Mouse (Mus musculus): ENCODE data around the gene Drc7.

The Drc7 gene

GRCm38 (mm10) chr8:95127658-95128057 is 72.8 kb downstream of the Drc7 start:
- no peak for DNase-seq (ENCODE audit: low read depth, low spot score)
